Mouse (Mus musculus) forebrain, embryonic 11.5 days (tissue): ENCODE data around the gene Sgta. TPM values are rescaled to one million over a fixed set of nuclear protein-coding genes. Genes with fewer than 3 reads are reported as not detected.

ENCODE experiments used
- ATAC-seq: fragments of 200-750 bp; cut with Nextera tagmentation; replicated peaks from 2 replicates; pipeline ENCODE4 v1.8.0; 2017; ENCODE audit warnings: moderate TSS enrichment; ENCODE audit not compliant: low FRiP score
- DNase-seq: peaks from one replicate; pipeline ENCODE4 v3.0.0-alpha.2; 2017; ENCODE audit warnings: low spot score
- H3K27ac ChIP-seq: fragments of 300-500 bp; sonication (generic); 2 replicates; pipeline ENCODE4 v1.5.1; 2014; ENCODE audit warnings: low read depth, low read length
- H3K27me3 ChIP-seq: fragments of 300-500 bp; sonication (generic); 2 replicates; pipeline ENCODE4 v1.6.1; 2014; ENCODE audit warnings: mild to moderate bottlenecking, low read length, mixed read lengths; ENCODE audit not compliant: control insufficient read depth, insufficient read depth
- H3K36me3 ChIP-seq: fragments of 300-500 bp; sonication (generic); 2 replicates; pipeline ENCODE4 v1.6.1; 2014; ENCODE audit warnings: mild to moderate bottlenecking, low read length, moderate library complexity, mixed read lengths; ENCODE audit not compliant: control insufficient read depth, insufficient read depth
- H3K4me1 ChIP-seq: fragments of 300-500 bp; sonication (generic); replicated peaks from 2 replicates; pipeline ENCODE4 v1.6.1; 2014; ENCODE audit warnings: low read length, mixed read lengths; ENCODE audit not compliant: control insufficient read depth, insufficient read depth
- H3K4me2 ChIP-seq: fragments of 300-500 bp; sonication (generic); 2 replicates; pipeline ENCODE4 v1.6.1; 2014; ENCODE audit warnings: low read depth, mild to moderate bottlenecking, low read length, moderate library complexity, mixed read lengths; ENCODE audit not compliant: severe bottlenecking
- H3K4me3 ChIP-seq: fragments of 300-500 bp; sonication (generic); 2 replicates; pipeline ENCODE4 v1.5.1; 2014; ENCODE audit warnings: low read depth, low read length
- H3K9ac ChIP-seq: fragments of 300-500 bp; sonication (generic); 2 replicates; pipeline ENCODE4 v1.6.1; 2014; ENCODE audit warnings: low read length
- H3K9me3 ChIP-seq: fragments of 300-500 bp; sonication (generic); 2 replicates; pipeline ENCODE4 v1.6.1; 2016; ENCODE audit warnings: low read length, mixed read lengths; ENCODE audit not compliant: control insufficient read depth
- WGBS: fragments of 180-500 bp; shearing (Covaris S2); extraction: QIAGEN DNeasy Blood & Tissue Kit; methylation state at CpG from one replicate; pipeline ENCODE4 v1.1.7; 2014; 5-methylcytosine and 5-hydroxymethylcytosine counted together
- polyA plus RNA-seq: library from polyadenylated mRNA; unstranded; fragments of >200 nt; fragmentation: Nextera tagmentation; extraction: Ambion mirVana; gene quantifications from 2 replicates; pipeline ENCODE4 v1.2.1, GENCODE M21; 2014

Gene Sgta
- polyA plus RNA-seq, 1 experiment from 2014 or later = 265 TPM

GRCm38 (mm10) chr10:81021547-81022110 is 38.4 kb downstream of the Sgta start:
- peaks cover 4% of the 10 kb centered on the region; the same call in 1 of the 2 replicates for H3K4me1 ChIP-seq
- peaks cover 12% of the 10 kb centered on the region; the same call in 1 of the 2 replicates for H3K27me3 ChIP-seq
- H3K27ac ChIP-seq = no peak overlapping the region
- no peak overlapping the region for H3K9ac ChIP-seq
- no peak for DNase-seq
- H3K4me3 ChIP-seq = no peak overlapping the region
- no peak for ATAC-seq
- no peaks in the 10 kb centered on the region for H3K9me3 ChIP-seq
- no peaks in the 10 kb centered on the region for H3K36me3 ChIP-seq
- 17% methylated on average over 26 of the region's 26 CpGs for WGBS
- H3K4me2 ChIP-seq = no peak overlapping the region

GRCm38 (mm10) chr10:81020207-81020606 is 39.8 kb downstream of the Sgta start:
- Histone ChIP-seq H3K4me1 (0 out of 2 replicates have a peak, but pooled peaks cover 6% of the 10 kb centered on the region), H3K4me2 (no peak overlapping the region), H3K27ac (no peak overlapping the region), H3K4me3 (no peak overlapping the region), H3K9me3 (no peaks in the 10 kb centered on the region), H3K9ac (no peak overlapping the region), H3K27me3 (peaks cover 10% of the 10 kb centered on the region; the same call in 1 of the 2 replicates), H3K36me3 (no peaks in the 10 kb centered on the region)
- DNase-seq = no peak
- 63% methylated on average over 2 of the region's 2 CpGs for WGBS
- no peak for ATAC-seq

- H3K9me3 ChIP-seq = no peaks in the 10 kb centered on the region
- H3K36me3 ChIP-seq = no peaks in the 10 kb centered on the region
- no peak overlapping the region for H3K4me2 ChIP-seq
- H3K27ac ChIP-seq = no peak overlapping the region
- peaks cover 10% of the 10 kb centered on the region; the same call in 1 of the 2 replicates for H3K27me3 ChIP-seq
- no peak for ATAC-seq
- no peak overlapping the region for H3K4me3 ChIP-seq
- peaks cover 2% of the 10 kb centered on the region; the same call in 1 of the 2 replicates for H3K4me1 ChIP-seq
- WGBS = 80% methylated on average over 5 of the region's 6 CpGs
- no peak for DNase-seq
- no peak overlapping the region for H3K9ac ChIP-seq
Observed at GRCm38 (mm10) chr10:81019687-81020086, 40.3 kb downstream of the Sgta start.

GRCm38 (mm10) chr10:81018326-81018725 is 41.7 kb downstream of the Sgta start:
- DNase-seq = no peak
- H3K9me3 ChIP-seq = no peaks in the 10 kb centered on the region
- no peak overlapping the region for H3K4me3 ChIP-seq
- no peaks in the 10 kb centered on the region for H3K36me3 ChIP-seq
- H3K27me3 ChIP-seq = peaks cover 6% of the 10 kb centered on the region; the same call in 1 of the 2 replicates
- no peak overlapping the region for H3K9ac ChIP-seq
- H3K4me1 ChIP-seq = peaks cover 6% of the 10 kb centered on the region; the same call in 1 of the 2 replicates
- no peak for ATAC-seq
- no peak overlapping the region for H3K27ac ChIP-seq
- 39% methylated on average over 10 of the region's 10 CpGs for WGBS
- H3K4me2 ChIP-seq = no peak overlapping the region

GRCm38 (mm10) chr10:81016645-81017044 is 43.3 kb downstream of the Sgta start:
- Histone ChIP-seq H3K4me2 (no peak overlapping the region), H3K4me1 (peaks cover 6% of the 10 kb centered on the region; the same call in 1 of the 2 replicates), H3K27me3 (peaks cover 2% of the 10 kb centered on the region; the same call in 1 of the 2 replicates), H3K9me3 (no peaks in the 10 kb centered on the region), H3K4me3 (no peak overlapping the region), H3K36me3 (no peaks in the 10 kb centered on the region), H3K9ac (no peak overlapping the region), H3K27ac (no peak overlapping the region)
- ATAC-seq (no peak), DNase-seq (peak; percentile 79)
- WGBS = 4% methylated on average over 7 of the region's 7 CpGs

- no peak overlapping the region for H3K4me3 ChIP-seq
- 86% methylated on average over 2 of the region's 2 CpGs for WGBS
Observed at GRCm38 (mm10) chr10:81015666-81016065, 44.3 kb downstream of the Sgta start.

GRCm38 (mm10) chr10:81014393-81015384 is 45.3 kb downstream of the Sgta start, which contains the start of gene Gng7:
Gene Gng7, minus strand, starts transcription at chr10:81014945.
- peak within 1 kb of the TSS; percentile 65 for H3K4me2 ChIP-seq
- 10% methylated on average over 31 of the region's 31 CpGs for WGBS
- peaks cover 6% of the 10 kb centered on the region; the same call in 1 of the 2 replicates for H3K4me1 ChIP-seq
- H3K4me3 ChIP-seq = peak within 1 kb of the TSS; percentile 33
- no peak within 1 kb of the TSS for H3K27ac ChIP-seq
- H3K27me3 ChIP-seq = no peaks in the 10 kb centered on the region
- peak; percentile 99 for DNase-seq
- ATAC-seq = peak; percentile 96
- H3K9ac ChIP-seq = peak within 1 kb of the TSS; percentile 57
- H3K36me3 ChIP-seq = no peaks in the 10 kb centered on the region
- H3K9me3 ChIP-seq = no peaks in the 10 kb centered on the region

More at GRCm38 (mm10) chr10:81015666-81016065, 44.3 kb downstream of the Sgta start:
- Histone ChIP-seq H3K4me2 (no peak overlapping the region), H3K4me1 (peaks cover 6% of the 10 kb centered on the region; the same call in 1 of the 2 replicates), H3K27me3 (no peaks in the 10 kb centered on the region), H3K27ac (no peak overlapping the region), H3K9ac (no peak overlapping the region), H3K36me3 (no peaks in the 10 kb centered on the region), H3K9me3 (no peaks in the 10 kb centered on the region)
- no peak for ATAC-seq
- DNase-seq = no peak

- H3K4me1 ChIP-seq = peaks cover 6% of the 10 kb centered on the region; the same call in 1 of the 2 replicates
- DNase-seq (no peak), ATAC-seq (no peak)
- H3K27ac ChIP-seq = no peak overlapping the region
- no peaks in the 10 kb centered on the region for H3K36me3 ChIP-seq
- H3K4me3 ChIP-seq = no peak overlapping the region
- H3K4me2 ChIP-seq = no peak overlapping the region
- 79% methylated on average over 6 of the region's 6 CpGs for WGBS
- H3K9ac ChIP-seq = no peak overlapping the region
- no peaks in the 10 kb centered on the region for H3K9me3 ChIP-seq
- no peaks in the 10 kb centered on the region for H3K27me3 ChIP-seq
Observed at GRCm38 (mm10) chr10:81010851-81011250, 49.1 kb downstream of the Sgta start.
